Mouse (Mus musculus) megakaryocyte progenitor cell, adult 5-6 weeks (primary cell): Measurements from ENCODE around the gene Zcwpw1. TPM values are rescaled to one million over a fixed set of nuclear protein-coding genes. Genes with fewer than 3 reads are reported as not detected.

ENCODE experiments used
- ATAC-seq: replicated peaks from 2 replicates; pipeline ENCODE4 v1.8.0; 2016; ENCODE audit warnings: mild to moderate bottlenecking, moderate TSS enrichment, inconsistent platforms; ENCODE audit not compliant: poor library complexity
- total RNA-seq, 2 experiments: library from RNA; stranded (forward) in 1 of 2; stranded (reverse) in 1 of 2; fragments of 157-497, 149-512 nt in 1 of 2; fragments of 200-1000 nt in 1 of 2; gene quantifications; 2 replicates each; pipeline versions ENCODE4 v1.2.3 to v1.2.4; 2015 to 2017

Gene Zcwpw1
- total RNA-seq, 2 experiments from 2014 or later, result 6.2 to 10.5 TPM

DNA sequence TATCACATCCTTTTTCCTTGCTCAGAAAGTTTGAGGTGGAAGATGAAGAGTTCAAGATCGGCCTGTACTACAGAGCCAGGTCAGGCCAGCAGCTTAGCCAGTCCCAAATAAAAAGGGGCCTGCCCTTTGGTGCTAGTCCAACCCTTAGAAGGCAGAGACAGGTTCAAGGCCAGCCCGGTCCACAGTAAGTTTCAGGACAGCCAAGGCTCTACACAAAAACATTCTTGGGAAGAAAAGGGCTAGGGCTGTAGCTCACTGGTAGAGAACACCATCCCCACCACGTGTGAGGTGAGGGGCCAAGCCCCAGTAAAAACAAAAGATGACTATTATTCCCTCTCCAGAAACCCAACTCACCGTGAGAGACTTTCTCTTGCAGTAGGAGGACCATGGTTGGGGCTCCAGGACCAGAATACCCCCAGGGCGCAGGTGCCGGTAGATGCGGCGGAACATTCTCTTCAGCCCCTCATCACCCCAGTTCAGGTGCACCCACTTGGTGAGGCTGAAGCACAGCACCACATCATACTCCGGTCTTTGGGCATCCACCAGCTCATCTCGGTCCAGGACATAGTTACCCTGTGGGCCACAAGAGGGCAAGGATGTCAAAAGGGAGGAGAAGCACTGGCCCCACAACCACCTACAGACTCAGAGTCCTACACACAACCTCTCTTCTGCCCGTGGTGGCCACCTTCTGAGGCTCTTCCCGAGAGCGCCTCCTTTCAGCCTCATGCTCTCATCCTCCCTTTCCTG, 4.6 kb upstream of the Zcwpw1 start:
- no peak for ATAC-seq

DNA sequence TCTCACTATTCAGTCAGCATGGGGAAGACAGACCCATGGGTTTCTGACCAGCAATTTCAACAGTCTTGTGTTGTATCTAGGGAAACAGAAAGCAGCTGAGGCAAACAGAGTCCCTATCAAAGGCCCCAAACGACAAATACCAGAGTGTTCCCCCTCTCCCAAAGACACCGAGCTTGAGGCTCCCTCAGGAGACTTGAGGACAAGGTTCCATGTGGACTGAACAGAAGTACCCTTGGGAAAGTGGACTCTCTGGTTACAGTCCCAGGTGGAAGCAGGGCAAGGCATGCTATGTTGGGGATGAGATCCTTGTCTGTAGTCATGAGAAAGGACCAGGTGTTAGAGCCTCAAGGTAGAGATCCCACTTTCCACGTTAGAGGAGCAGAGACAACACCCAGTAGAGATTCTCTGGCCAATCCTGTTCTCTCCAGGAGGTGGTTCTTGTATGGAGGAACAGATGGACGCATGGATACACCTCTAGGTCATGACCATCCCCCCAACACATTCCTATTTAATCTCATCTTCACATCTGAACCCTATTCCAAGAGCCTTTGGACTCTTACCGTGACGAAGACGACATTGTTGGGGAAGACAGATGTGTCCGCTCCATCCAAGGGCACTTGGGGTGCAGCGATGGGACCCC, 3.6 kb upstream of the Zcwpw1 start:
- no peak for ATAC-seq

DNA sequence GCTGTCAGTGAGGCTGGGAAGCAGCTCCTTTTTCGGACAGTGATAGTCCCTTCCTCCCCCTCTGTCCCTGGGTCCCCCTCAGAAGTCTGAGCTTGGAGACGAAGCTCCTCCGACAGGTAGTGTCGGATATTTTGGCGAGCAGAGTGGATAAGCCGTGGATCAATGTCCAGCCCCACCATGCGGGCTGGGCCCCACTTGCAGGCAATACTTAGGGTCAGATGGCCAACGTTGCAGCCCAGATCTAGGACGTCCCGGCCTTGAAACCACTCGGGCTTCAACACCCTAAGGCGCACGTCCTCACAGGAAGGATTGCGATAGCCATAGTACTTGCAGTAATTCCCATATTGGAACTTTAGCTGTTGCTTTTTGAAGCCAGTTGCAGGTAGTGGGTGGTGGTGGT, 3.1 kb upstream of the Zcwpw1 start:
- ATAC-seq, result no peak

DNA sequence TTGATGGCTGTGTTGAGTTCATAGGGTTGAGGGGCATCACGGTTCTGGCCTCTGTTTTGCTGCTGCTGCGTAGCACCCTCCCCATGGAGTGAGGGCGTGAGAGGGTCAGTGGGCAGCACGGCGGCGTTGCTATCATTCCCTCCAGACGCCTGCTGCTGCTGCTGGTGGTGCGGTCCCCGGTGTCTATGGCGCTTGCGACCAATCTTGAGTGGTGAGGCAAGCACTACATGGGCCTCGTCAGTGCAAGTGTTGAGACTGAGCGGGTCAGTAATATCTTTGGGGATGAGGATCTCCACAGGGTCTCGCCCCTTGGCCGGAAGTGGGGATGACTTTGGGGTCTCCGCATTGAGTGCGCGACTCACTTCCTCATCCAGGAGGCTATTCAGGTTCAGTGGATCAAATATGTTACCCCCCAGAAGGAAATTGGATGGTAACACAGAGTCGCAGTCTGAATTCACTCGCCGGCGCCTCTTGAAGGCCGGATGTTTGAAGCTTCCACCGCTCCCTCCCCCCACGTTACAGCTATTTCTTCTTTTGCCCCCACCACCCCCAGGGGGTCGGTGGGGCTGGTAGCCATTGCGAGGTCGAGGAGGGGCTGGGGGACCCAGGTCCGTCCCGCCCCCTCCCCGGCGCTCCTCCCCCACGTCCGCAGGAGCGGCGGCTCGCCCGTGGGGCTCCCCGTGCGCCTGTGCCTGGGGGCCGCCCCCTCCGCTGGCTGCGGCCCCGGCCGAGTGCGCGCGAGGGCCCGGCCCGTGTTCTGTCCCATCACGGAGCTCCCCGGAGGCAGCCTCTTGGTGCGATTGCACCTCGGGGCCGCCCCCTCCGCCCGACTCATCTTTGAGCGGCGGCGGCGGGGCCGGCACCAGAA, 2.2 kb upstream of the Zcwpw1 start:
- peak; percentile 0; the same call in 1 of the 2 replicates for ATAC-seq

DNA sequence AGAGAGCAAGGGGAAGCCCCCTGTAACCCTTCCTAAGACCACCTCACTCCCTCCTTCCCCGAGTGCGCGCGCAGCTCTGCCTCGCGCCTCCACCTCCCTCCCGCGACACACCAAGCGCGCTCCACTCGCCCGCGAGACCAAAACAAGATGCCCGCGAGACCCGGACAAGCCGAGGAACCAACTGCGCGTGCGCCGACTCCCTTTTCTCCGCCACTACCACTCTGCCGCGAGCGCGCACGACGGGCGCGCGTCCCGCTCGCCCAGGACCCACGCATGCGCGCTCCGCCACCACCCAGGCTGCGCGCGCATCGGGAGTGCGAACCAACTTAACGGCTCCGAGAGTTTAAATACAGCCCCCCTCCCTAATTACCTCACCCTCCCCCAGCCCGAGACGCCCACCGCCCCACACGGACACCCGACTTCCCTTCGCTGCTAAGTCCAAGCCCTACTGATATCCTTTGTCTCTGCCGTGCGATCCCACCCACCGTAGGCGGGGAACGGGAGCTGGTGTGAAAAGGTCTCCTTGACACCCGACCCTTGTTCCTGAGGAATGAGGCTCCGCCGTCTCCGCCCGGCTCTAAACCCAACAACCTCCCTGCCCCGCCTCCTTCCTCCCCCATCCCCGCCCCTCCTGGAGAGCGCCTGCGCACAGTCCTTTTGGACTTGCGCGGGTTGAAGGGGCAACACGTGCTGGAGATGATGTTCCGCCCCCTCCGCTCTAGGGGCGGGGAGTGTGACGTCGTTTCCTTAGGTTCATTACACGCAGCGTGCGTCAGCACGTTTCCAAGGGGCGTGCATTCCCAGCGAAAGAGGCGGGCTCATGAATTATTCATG, 1.3 kb upstream of the Zcwpw1 start:
- ATAC-seq, result peak; percentile 72

DNA sequence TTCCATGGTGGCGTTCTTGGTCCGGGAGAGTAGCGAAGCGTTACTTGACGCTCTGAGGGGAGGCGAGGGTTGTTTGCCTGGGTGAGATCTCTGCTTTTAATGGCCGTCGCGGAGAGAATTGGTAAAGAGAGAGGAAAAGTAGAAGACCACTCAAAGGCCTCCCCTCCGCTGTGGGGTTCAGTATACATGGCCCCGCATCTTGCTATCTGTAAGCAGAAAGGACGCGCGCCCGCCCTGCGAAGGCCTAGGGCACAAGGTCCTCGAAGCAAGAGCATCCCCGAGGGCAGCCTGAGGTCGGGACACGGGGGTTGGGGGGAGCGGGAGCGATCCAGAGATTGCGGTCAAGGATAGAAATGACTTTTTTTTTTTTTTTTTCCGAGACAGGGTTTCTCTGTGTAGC, 573 bp downstream of the Zcwpw1 start:
- ATAC-seq, result no peak

DNA sequence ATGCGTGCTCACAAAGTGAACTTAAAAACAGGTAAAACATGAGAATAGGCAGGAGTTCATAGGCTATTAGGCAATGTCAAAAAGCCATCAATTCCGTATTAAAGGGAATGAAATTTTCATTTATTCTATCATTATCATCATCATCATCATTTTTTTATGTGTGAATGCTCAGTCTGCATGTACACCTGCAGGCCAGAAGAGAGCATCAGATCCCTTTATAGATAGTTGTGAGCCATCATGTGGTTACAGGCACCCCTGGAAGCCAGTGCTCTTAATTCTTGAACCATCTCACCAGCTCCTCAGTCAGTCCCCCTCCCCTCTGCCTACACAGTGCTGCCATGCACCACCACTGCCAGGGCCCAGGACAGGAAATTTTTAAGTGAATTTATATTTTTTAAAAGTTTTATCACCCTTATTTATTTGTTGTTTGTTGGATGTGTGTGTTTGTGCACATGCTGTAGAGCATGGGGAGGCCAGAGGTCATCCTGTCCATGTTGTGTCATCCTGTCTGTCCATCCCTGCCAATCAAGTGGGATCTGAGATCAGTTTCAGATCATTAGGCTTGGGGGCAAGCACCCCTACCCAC, 1.4 kb downstream of the Zcwpw1 start:
- ATAC-seq, result no peak

- no peak for ATAC-seq
These were observed 4.0 kb downstream of the Zcwpw1 start for GRCm38 (mm10) chr5:137791553-137791952.

GRCm38 (mm10) chr5:137796606-137797005, 9.0 kb downstream of the Zcwpw1 start:
- ATAC-seq, result no peak

GRCm38 (mm10) chr5:137800917-137801316, 13.3 kb downstream of the Zcwpw1 start:
- ATAC-seq, result no peak

DNA sequence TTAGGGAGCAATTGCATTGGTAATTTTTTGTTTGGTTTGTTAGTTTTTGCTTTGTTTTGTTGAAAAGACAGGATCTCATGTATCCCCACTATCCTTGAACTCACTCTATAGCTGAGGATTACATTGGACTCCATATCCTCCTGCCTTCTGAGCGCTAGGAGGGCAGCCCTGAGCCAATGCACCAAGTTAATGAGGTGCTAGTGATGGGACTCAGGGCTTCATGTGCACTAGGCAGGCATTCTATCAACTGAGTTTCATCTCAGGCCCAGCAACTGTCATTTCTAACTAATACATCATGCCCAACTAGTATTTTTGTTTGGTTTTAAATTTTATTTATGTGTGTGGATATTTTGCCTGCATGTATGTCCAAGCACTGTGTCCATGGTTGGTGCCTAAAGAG, 18.6 kb downstream of the Zcwpw1 start:
- ATAC-seq, result no peak

DNA sequence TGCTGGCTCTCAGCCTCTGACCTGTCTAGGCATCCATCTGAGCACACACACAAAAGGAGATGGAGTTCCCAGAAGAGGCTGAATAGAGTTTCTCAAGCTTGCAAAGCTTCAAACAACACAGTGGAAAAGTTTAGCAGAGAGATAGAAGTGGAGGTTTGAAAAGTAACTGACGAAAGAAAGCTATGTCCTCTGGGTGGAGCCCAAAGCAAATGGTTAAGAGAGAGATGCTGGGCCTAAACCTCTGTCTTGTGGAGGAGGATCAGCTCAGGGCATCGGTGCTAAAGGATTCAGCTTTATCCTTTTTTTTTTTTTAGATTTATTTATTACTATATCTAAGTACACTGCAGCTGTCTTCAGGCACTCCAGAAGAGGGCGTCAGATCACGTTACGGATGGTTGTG, 20.7 kb downstream of the Zcwpw1 start:
- ATAC-seq, result no peak

DNA sequence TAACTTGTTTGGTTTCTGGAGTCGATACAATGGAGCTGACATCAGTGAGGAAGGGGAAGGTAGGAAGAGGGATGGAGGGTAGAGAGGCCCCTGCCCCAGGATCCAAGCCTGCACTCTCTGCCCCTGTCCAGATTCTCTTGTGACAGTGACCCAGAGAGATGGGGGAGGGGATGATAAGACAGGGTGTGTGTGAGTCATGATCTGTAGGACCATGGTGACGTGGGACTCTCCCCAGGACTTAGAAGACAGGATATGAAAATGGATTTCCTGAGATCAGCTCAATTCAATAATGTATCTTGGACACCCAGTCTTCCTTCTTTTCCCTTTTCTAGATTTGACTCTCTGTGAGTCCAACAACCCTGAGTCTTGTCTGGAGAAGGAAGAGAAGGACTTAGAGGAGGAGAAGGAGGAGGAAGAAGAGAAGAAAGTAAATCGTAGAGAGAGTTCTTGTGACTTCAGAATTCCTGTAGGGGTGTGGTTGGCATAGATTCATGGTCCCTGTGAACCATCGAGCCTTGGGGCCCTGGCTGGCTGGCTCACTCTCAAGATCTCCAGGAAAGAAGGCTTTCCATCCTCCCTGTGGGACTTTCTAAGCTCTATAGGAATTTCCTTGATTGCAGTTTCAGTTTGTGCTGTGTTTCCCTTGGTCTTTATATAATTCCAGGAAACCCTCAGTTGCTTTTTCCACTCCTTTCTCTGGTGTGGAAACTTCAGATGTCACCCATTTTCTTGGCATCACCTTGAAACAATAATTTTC, 30.0 kb downstream of the Zcwpw1 start:
- ATAC-seq, result no peak

DNA sequence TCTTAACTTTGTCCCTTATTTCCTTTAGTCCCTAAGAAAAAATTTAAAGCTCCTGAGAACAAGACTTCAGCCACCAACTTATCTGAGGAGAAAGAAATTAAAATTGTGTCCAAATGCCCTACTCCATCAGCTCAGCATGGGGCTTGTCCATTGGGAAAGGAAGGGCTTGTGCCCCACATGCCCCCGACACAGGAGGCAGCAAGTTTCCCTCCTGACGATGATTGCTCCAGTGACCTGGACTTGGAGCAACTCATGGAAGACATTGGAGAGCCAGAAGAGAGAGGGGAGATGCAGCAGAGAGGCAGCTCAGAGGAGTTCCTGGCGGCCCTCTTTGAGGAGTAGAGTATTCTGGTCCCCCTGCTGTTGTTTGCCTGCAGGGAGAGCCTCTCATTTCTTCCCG, 34.5 kb downstream of the Zcwpw1 start:
- no peak for ATAC-seq

DNA sequence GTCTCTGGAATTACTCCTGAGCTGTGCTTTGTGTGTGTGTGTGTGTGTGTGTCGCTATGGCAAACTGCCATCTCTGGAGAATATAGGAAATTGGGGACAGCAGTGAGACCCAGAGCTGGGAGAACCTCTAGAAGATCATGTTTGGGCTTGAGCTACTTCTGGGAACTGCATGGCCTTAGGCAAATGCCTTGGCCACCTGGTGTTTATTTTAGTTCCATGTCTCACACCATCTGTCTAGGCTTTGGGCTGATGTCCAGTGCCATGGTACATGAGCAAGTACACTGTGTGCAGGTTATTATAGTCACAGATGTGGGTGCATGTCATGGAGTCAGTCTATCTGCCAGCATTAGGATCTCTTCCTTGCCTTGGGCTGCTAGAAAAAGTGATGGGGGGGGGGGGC, 35.0 kb downstream of the Zcwpw1 start:
- no peak for ATAC-seq

GRCm38 (mm10) chr5:137823455-137824045, 36.0 kb downstream of the Zcwpw1 start:
- ATAC-seq, result 0 out of 2 replicates have a peak, but pooled peaks have one; percentile 7

GRCm38 (mm10) chr5:137825030-137825429, 37.4 kb downstream of the Zcwpw1 start:
- peak; percentile 75 for ATAC-seq

- ATAC-seq, result no peak
These were observed 38.4 kb downstream of the Zcwpw1 start for GRCm38 (mm10) chr5:137825971-137826370.

DNA sequence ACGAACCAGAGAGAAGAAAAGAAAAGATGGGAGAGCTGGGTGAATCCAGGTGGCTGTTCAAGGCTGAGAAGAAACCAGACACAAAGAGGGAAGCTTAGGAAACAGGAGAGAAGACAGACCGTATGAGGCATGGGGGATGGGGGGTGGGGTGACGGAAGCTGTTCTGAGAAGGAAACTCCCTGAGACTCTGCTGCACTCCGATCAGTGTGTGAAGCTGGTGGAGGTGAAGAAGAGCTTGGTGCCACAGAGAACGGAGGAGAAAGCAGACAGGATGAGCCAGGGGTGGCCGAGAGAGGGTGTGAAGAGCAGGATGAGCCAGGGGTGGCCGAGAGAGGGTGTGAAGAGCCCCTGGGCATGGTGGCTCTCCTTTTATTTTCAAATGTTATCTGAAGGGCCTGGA, 38.8 kb downstream of the Zcwpw1 start:
- no peak for ATAC-seq
